ENCODE assay signal across 15 mouse cellular contexts in genomic region chr12:46138646-46139045, GRCm38 (mm10).
DNase-seq lines count a peak whose midpoint lies in the region; ATAC-seq and TF ChIP-seq lines count a peak whose summit lies in the region.
"Had no signal": no experiment of that assay in that cellular context is flagged by ENCODE, and none has a peak within 500 bp of the region (broad histone marks: within the 10 kb centered on the region; RNA-seq: fewer than 3 reads in every experiment).

No protein-coding gene starts in this region.

- no peak overlapping the region for H3K27ac ChIP-seq in heart, adult 2 months
- H3K27ac ChIP-seq in heart, embryonic 11.5 days (ENCODE audit: low read depth, low read length), result no peak overlapping the region
- H3K27ac ChIP-seq in kidney, embryonic 16.5 days (ENCODE audit: low read length), result no peak overlapping the region
- H3K27ac ChIP-seq: forebrain, embryonic 13.5 days; liver, embryonic 14.5 days had no signal

- no peaks in the 10 kb centered on the region for H3K9me3 ChIP-seq in heart, embryonic 11.5 days (replicated peaks; ENCODE audit: control insufficient read depth, low read length)
- no peaks in the 10 kb centered on the region for H3K9me3 ChIP-seq in kidney, embryonic 16.5 days (ENCODE audit: low read length)
- H3K9me3 ChIP-seq: forebrain, embryonic 13.5 days had no signal

- no peak overlapping the region for H3K4me3 ChIP-seq in heart, adult 2 months
- H3K4me3 ChIP-seq in heart, embryonic 11.5 days (ENCODE audit: low read depth, low read length), result no peak overlapping the region
- no peak overlapping the region for H3K4me3 ChIP-seq in kidney, embryonic 16.5 days (ENCODE audit: low read length)
- H3K4me3 ChIP-seq: forebrain, embryonic 13.5 days had no signal

- H3K4me2 ChIP-seq in heart, embryonic 11.5 days, result no peak overlapping the region
- no peak overlapping the region for H3K4me2 ChIP-seq in kidney, embryonic 16.5 days (replicated peaks; ENCODE audit: low read depth, low read length)
- H3K4me2 ChIP-seq: forebrain, embryonic 13.5 days had no signal

- peak; percentile 18 to 41 for DNase-seq in heart, adult 2 months
- peak; percentile 26 to 51 for DNase-seq in urinary bladder, postnatal 36 days (ENCODE audit: low spot score in 2 of 2)
- DNase-seq in urinary bladder, postnatal 4 days (ENCODE audit: low spot score in 2 of 2), result no peak
- DNase-seq in heart, postnatal 10 days, result peak; percentile 67 to 69
- no peak for DNase-seq in thymus, postnatal 25 days
- no peak for DNase-seq in thymus, postnatal 10 days (ENCODE audit: low spot score in 2 of 2)
- DNase-seq: adrenal gland, adult 2 months; cerebellum, adult 18-20 months; retina, postnatal 1 day had no signal

- intact Hi-C loops in heart, adult 2 months (cut with DNase I), result no loop called here
- intact Hi-C loops in heart, postnatal 10 days (cut with DNase I), result no loop called here

- H3K4me1 ChIP-seq in heart, adult 2 months (ENCODE audit: control insufficient read depth, insufficient read depth, low read length), result no peaks in the 10 kb centered on the region
- no peaks in the 10 kb centered on the region for H3K4me1 ChIP-seq in heart, embryonic 11.5 days (ENCODE audit: control insufficient read depth, insufficient read depth, low read length)
- no peaks in the 10 kb centered on the region for H3K4me1 ChIP-seq in kidney, embryonic 16.5 days (ENCODE audit: insufficient read depth, low read length)
- H3K4me1 ChIP-seq: forebrain, embryonic 13.5 days had no signal

- TF ChIP-seq EP300 in heart, adult 2 months (IDR thresholded peaks at IDR 0.05; ENCODE audit: insufficient read depth, low read depth, low read length), result no peak

- no peak overlapping the region for H3K9ac ChIP-seq in heart, adult 2 months (ENCODE audit: low read depth, low read length)
- H3K9ac ChIP-seq in heart, embryonic 11.5 days (ENCODE audit: low read depth, low read length), result no peak overlapping the region
- no peak overlapping the region for H3K9ac ChIP-seq in kidney, embryonic 16.5 days (replicated peaks; ENCODE audit: low read length)
- H3K9ac ChIP-seq: forebrain, embryonic 13.5 days; liver, embryonic 14.5 days had no signal

- no peak for TF ChIP-seq POLR2A in heart, adult 2 months (IDR thresholded peaks at IDR 0.05; ENCODE audit: insufficient read depth, low read depth, low read length)

- H3K79me2 ChIP-seq in heart, adult 2 months (replicated peaks; ENCODE audit: control insufficient read depth, insufficient read depth, low read length), result no peaks in the 10 kb centered on the region

- 61% methylated on average over 2 of the region's 2 CpGs for WGBS in heart, adult 2 months
- 80% methylated on average over 2 of the region's 2 CpGs for WGBS in heart, embryonic 11.5 days (ENCODE audit: insufficient replicate concordance)
- WGBS in kidney, embryonic 16.5 days, result 76% methylated on average over 2 of the region's 2 CpGs

- H3K36me3 ChIP-seq in heart, adult 2 months (ENCODE audit: control insufficient read depth, insufficient read depth, low read length), result no peaks in the 10 kb centered on the region
- no peaks in the 10 kb centered on the region for H3K36me3 ChIP-seq in heart, embryonic 11.5 days (ENCODE audit: control insufficient read depth, insufficient read depth, low read length)
- H3K36me3 ChIP-seq in kidney, embryonic 16.5 days (ENCODE audit: insufficient read depth, low read length), result no peaks in the 10 kb centered on the region

- no peak for ATAC-seq in heart, embryonic 11.5 days (replicated peaks; ENCODE audit: insufficient number of reproducible peaks, low FRiP score, low TSS enrichment)
- ATAC-seq in kidney, embryonic 16.5 days (ENCODE audit: low FRiP score, low TSS enrichment), result no peak
- ATAC-seq: CD4-positive, CD25-positive, alpha-beta regulatory T cell, adult 4 months; forebrain, embryonic 13.5 days; intestine, embryonic 16.5 days had no signal

- TF ChIP-seq CTCF in heart, adult 2 months (IDR thresholded peaks at IDR 0.05), result no peak

- no peaks in the 10 kb centered on the region for H3K27me3 ChIP-seq in heart, adult 2 months (ENCODE audit: control insufficient read depth, insufficient read depth, low read length)
- H3K27me3 ChIP-seq in heart, embryonic 11.5 days (ENCODE audit: control insufficient read depth, insufficient read depth, low read length), result no peaks in the 10 kb centered on the region
- H3K27me3 ChIP-seq in kidney, embryonic 16.5 days (ENCODE audit: insufficient read depth, low read length), result no peaks in the 10 kb centered on the region
- H3K27me3 ChIP-seq: forebrain, embryonic 13.5 days had no signal

Comparison
In these comparisons a context has a peak if more than half of its experiments do, and no peak if none do; other contexts are left out.
1. DNase-seq: peak in heart, adult 2 months (2 of 2), urinary bladder, postnatal 36 days (2 of 2) and heart, postnatal 10 days (2 of 2); none in urinary bladder, postnatal 4 days (0 of 2), thymus, postnatal 25 days (single experiment) and thymus, postnatal 10 days (0 of 2).